Mouse (Mus musculus): Measurements from ENCODE around the gene Epm2aip1.

Epm2aip1 gene

GRCm38 (mm10) chr9:111286468-111286867 lies 14.7 kb downstream of the Epm2aip1 start:
- no peak for ATAC-seq (ENCODE audit: insufficient number of reproducible peaks, low FRiP score, low TSS enrichment)

GRCm38 (mm10) chr9:111287956-111288355 lies 16.2 kb downstream of the Epm2aip1 start:
- no peak for ATAC-seq (ENCODE audit: insufficient number of reproducible peaks, low FRiP score, low TSS enrichment)

- ATAC-seq (ENCODE audit: insufficient number of reproducible peaks, low FRiP score, low TSS enrichment): no peak
Observed at GRCm38 (mm10) chr9:111289294-111289831, 17.6 kb downstream of the Epm2aip1 start.

- peak; percentile 81; the same call in 1 of the 2 replicates for ATAC-seq (ENCODE audit: insufficient number of reproducible peaks, low FRiP score, low TSS enrichment)
Observed at GRCm38 (mm10) chr9:111289832-111290339, 18.2 kb downstream of the Epm2aip1 start.

GRCm38 (mm10) chr9:111290539-111291100 lies 18.9 kb downstream of the Epm2aip1 start:
- no peak for ATAC-seq (ENCODE audit: insufficient number of reproducible peaks, low FRiP score, low TSS enrichment)

GRCm38 (mm10) chr9:111293234-111293633 lies 21.5 kb downstream of the Epm2aip1 start:
- no peak for ATAC-seq (ENCODE audit: insufficient number of reproducible peaks, low FRiP score, low TSS enrichment)

GRCm38 (mm10) chr9:111294911-111295310 lies 23.2 kb downstream of the Epm2aip1 start:
- ATAC-seq (ENCODE audit: insufficient number of reproducible peaks, low FRiP score, low TSS enrichment): no peak

- no peak for ATAC-seq (ENCODE audit: insufficient number of reproducible peaks, low FRiP score, low TSS enrichment)
Observed at GRCm38 (mm10) chr9:111295323-111295722, 23.6 kb downstream of the Epm2aip1 start.

GRCm38 (mm10) chr9:111296433-111296832 lies 24.7 kb downstream of the Epm2aip1 start:
- ATAC-seq (ENCODE audit: insufficient number of reproducible peaks, low FRiP score, low TSS enrichment): no peak

- no peak for ATAC-seq (ENCODE audit: insufficient number of reproducible peaks, low FRiP score, low TSS enrichment)
Observed at GRCm38 (mm10) chr9:111298606-111299005, 26.9 kb downstream of the Epm2aip1 start.

GRCm38 (mm10) chr9:111302196-111302831 lies 30.6 kb downstream of the Epm2aip1 start:
- no peak for ATAC-seq (ENCODE audit: insufficient number of reproducible peaks, low FRiP score, low TSS enrichment)

- ATAC-seq (ENCODE audit: insufficient number of reproducible peaks, low FRiP score, low TSS enrichment): no peak
Observed at GRCm38 (mm10) chr9:111304036-111304435, 32.3 kb downstream of the Epm2aip1 start.

- ATAC-seq (ENCODE audit: insufficient number of reproducible peaks, low FRiP score, low TSS enrichment): no peak
Observed at GRCm38 (mm10) chr9:111306142-111306541, 34.4 kb downstream of the Epm2aip1 start.

GRCm38 (mm10) chr9:111311031-111311842 lies 39.5 kb downstream of the Epm2aip1 start, which contains the start of gene Trank1:
TSS of gene Trank1 (plus strand) at chr9:111311739.
- ATAC-seq (ENCODE audit: insufficient number of reproducible peaks, low FRiP score, low TSS enrichment): peak; percentile 67

- peak; percentile 46; the same call in 1 of the 2 replicates for ATAC-seq (ENCODE audit: insufficient number of reproducible peaks, low FRiP score, low TSS enrichment)
Observed at GRCm38 (mm10) chr9:111311843-111312441, 40.2 kb downstream of the Epm2aip1 start.

GRCm38 (mm10) chr9:111312442-111313141 lies 40.9 kb downstream of the Epm2aip1 start:
- peak; percentile 21; the same call in 1 of the 2 replicates for ATAC-seq (ENCODE audit: insufficient number of reproducible peaks, low FRiP score, low TSS enrichment)

GRCm38 (mm10) chr9:111313299-111313698 lies 41.6 kb downstream of the Epm2aip1 start:
- ATAC-seq (ENCODE audit: insufficient number of reproducible peaks, low FRiP score, low TSS enrichment): no peak

GRCm38 (mm10) chr9:111313793-111314192 lies 42.1 kb downstream of the Epm2aip1 start:
- ATAC-seq (ENCODE audit: insufficient number of reproducible peaks, low FRiP score, low TSS enrichment): no peak

GRCm38 (mm10) chr9:111314219-111314618 lies 42.5 kb downstream of the Epm2aip1 start:
- ATAC-seq (ENCODE audit: insufficient number of reproducible peaks, low FRiP score, low TSS enrichment): no peak

- no peak for ATAC-seq (ENCODE audit: insufficient number of reproducible peaks, low FRiP score, low TSS enrichment)
Observed at GRCm38 (mm10) chr9:111320912-111321311, 49.2 kb downstream of the Epm2aip1 start.
